Mouse (Mus musculus) cerebellum, adult 8-10 months (tissue): ENCODE measurements around the gene Ptprk.

Source experiments
- DNase-seq: peaks from one replicate; pipeline ENCODE4 v3.0.0; 2022

Gene Ptprk

GRCm38 (mm10) chr10:28074653-28075451 lies at the start of gene Ptprk:
Gene Ptprk (plus strand): TSS chr10:28074820.
- DNase-seq: peak; percentile 33

- DNase-seq: no peak
These were observed 46.8 kb upstream of the Ptprk start for GRCm38 (mm10) chr10:28027791-28028190.

GRCm38 (mm10) chr10:28036456-28036855 lies 38.2 kb upstream of the Ptprk start:
- DNase-seq: no peak

GRCm38 (mm10) chr10:28054764-28055163 lies 19.9 kb upstream of the Ptprk start:
- no peak for DNase-seq

- no peak for DNase-seq
These were observed 15.4 kb upstream of the Ptprk start for GRCm38 (mm10) chr10:28059222-28059621.

GRCm38 (mm10) chr10:28067997-28068396 lies 6.6 kb upstream of the Ptprk start:
- DNase-seq: no peak

- no peak for DNase-seq
These were observed 498 bp upstream of the Ptprk start for GRCm38 (mm10) chr10:28073991-28074652.

- no peak for DNase-seq
These were observed 943 bp downstream of the Ptprk start for GRCm38 (mm10) chr10:28075491-28076035.

- DNase-seq: no peak
These were observed 1.6 kb downstream of the Ptprk start for GRCm38 (mm10) chr10:28076036-28076855.

GRCm38 (mm10) chr10:28078270-28078669 lies 3.6 kb downstream of the Ptprk start:
- DNase-seq: no peak

GRCm38 (mm10) chr10:28081221-28081620 lies 6.6 kb downstream of the Ptprk start:
- DNase-seq: no peak

GRCm38 (mm10) chr10:28083183-28083582 lies 8.6 kb downstream of the Ptprk start:
- DNase-seq: no peak

- DNase-seq: no peak
These were observed 9.0 kb downstream of the Ptprk start for GRCm38 (mm10) chr10:28083625-28084024.

- DNase-seq: no peak
These were observed 12.7 kb downstream of the Ptprk start for GRCm38 (mm10) chr10:28087341-28087740.

GRCm38 (mm10) chr10:28087749-28088148 lies 13.1 kb downstream of the Ptprk start:
- no peak for DNase-seq

GRCm38 (mm10) chr10:28096007-28096406 lies 21.4 kb downstream of the Ptprk start:
- DNase-seq: no peak

GRCm38 (mm10) chr10:28097637-28098036 lies 23.0 kb downstream of the Ptprk start:
- no peak for DNase-seq

- no peak for DNase-seq
These were observed 24.3 kb downstream of the Ptprk start for GRCm38 (mm10) chr10:28098923-28099322.

- DNase-seq: no peak
These were observed 28.8 kb downstream of the Ptprk start for GRCm38 (mm10) chr10:28103406-28103906.

GRCm38 (mm10) chr10:28103924-28104323 lies 29.3 kb downstream of the Ptprk start:
- DNase-seq: no peak

GRCm38 (mm10) chr10:28105247-28105646 lies 30.6 kb downstream of the Ptprk start:
- DNase-seq: no peak

GRCm38 (mm10) chr10:28112826-28113589 lies 38.4 kb downstream of the Ptprk start:
- no peak for DNase-seq
